In genomic region chr16:72027404-72028215, GRCm38 (mm10) we compare ENCODE assay signal across 8 mouse cellular contexts.
DNase-seq lines count a peak whose midpoint lies in the region; ATAC-seq and TF ChIP-seq lines count a peak whose summit lies in the region.

No protein-coding gene starts in this region.

- H3K4me3 ChIP-seq in embryonic facial prominence, embryonic 15.5 days (replicated peaks), result peak overlapping the region; percentile 46
- peak overlapping the region; percentile 33 for H3K4me3 ChIP-seq in intestine, embryonic 15.5 days (replicated peaks)
- H3K4me3 ChIP-seq in midbrain, postnatal 0 days (ENCODE audit: low read depth, low read length), result peak overlapping the region; percentile 69

- H3K4me2 ChIP-seq in embryonic facial prominence, embryonic 15.5 days (replicated peaks), result peak overlapping the region; percentile 79
- H3K4me2 ChIP-seq in intestine, embryonic 15.5 days (replicated peaks), result peak overlapping the region; percentile 74
- peak overlapping the region; percentile 72 for H3K4me2 ChIP-seq in midbrain, postnatal 0 days (ENCODE audit: low read depth, low read length, poor library complexity, severe bottlenecking)

- H3K27me3 ChIP-seq in embryonic facial prominence, embryonic 15.5 days, result peaks cover 9% of the 10 kb centered on the region
- H3K27me3 ChIP-seq in intestine, embryonic 15.5 days (replicated peaks), result peaks cover 15% of the 10 kb centered on the region; the same call in 1 of the 2 replicates
- no peaks in the 10 kb centered on the region for H3K27me3 ChIP-seq in midbrain, postnatal 0 days (ENCODE audit: insufficient read depth, low read length)

- TF ChIP-seq CTCF in midbrain, postnatal 0 days (IDR thresholded peaks at IDR 0.05), result peak; percentile 44

- H3K9ac ChIP-seq in embryonic facial prominence, embryonic 15.5 days, result peak overlapping the region; percentile 19; the same call in 1 of the 2 replicates
- H3K9ac ChIP-seq in intestine, embryonic 15.5 days, result no peak overlapping the region; the same call in 1 of the 2 replicates
- H3K9ac ChIP-seq in midbrain, postnatal 0 days (replicated peaks; ENCODE audit: low read length, poor library complexity, severe bottlenecking), result peak overlapping the region; percentile 84

- no peak for ATAC-seq in embryonic facial prominence, embryonic 15.5 days (ENCODE audit: insufficient number of reproducible peaks, low FRiP score, low TSS enrichment, low read depth)
- ATAC-seq in intestine, embryonic 15.5 days, result no peak
- peak; percentile 77 for ATAC-seq in midbrain, postnatal 0 days (ENCODE audit: low FRiP score)

- peaks cover 13% of the 10 kb centered on the region for H3K4me1 ChIP-seq in embryonic facial prominence, embryonic 15.5 days
- 0 out of 2 replicates have a peak, but pooled peaks cover 5% of the 10 kb centered on the region for H3K4me1 ChIP-seq in intestine, embryonic 15.5 days (replicated peaks)
- no peaks in the 10 kb centered on the region for H3K4me1 ChIP-seq in midbrain, postnatal 0 days (ENCODE audit: insufficient read depth, low read length)

- no peaks in the 10 kb centered on the region for H3K9me3 ChIP-seq in embryonic facial prominence, embryonic 15.5 days (replicated peaks)
- no peaks in the 10 kb centered on the region for H3K9me3 ChIP-seq in intestine, embryonic 15.5 days
- H3K9me3 ChIP-seq in midbrain, postnatal 0 days (ENCODE audit: low read length), result no peaks in the 10 kb centered on the region

- H3K36me3 ChIP-seq in embryonic facial prominence, embryonic 15.5 days, result no peaks in the 10 kb centered on the region
- no peaks in the 10 kb centered on the region for H3K36me3 ChIP-seq in intestine, embryonic 15.5 days
- no peaks in the 10 kb centered on the region for H3K36me3 ChIP-seq in midbrain, postnatal 0 days (ENCODE audit: insufficient read depth, low read length)

- 2% methylated on average over 27 of the region's 27 CpGs for WGBS in embryonic facial prominence, embryonic 15.5 days
- WGBS in intestine, embryonic 15.5 days, result 3% methylated on average over 27 of the region's 27 CpGs
- 2% methylated on average over 27 of the region's 27 CpGs for WGBS in midbrain, postnatal 0 days

- DNase-seq in layer of hippocampus, adult 11-12 months (ENCODE audit: low spot score), result peak; percentile 19
- DNase-seq in layer of hippocampus, adult 9-11 months, result no peak
- DNase-seq in midbrain, postnatal 0 days (ENCODE audit: low spot score), result peak; percentile 78
- DNase-seq in spleen, postnatal 10 days (ENCODE audit: low spot score in 2 of 2), result no peak
- no peak for DNase-seq in gastrocnemius, postnatal 25 days
- DNase-seq in urinary bladder, postnatal 25 days (ENCODE audit: low spot score), result no peak

- no peak overlapping the region for H3K27ac ChIP-seq in embryonic facial prominence, embryonic 15.5 days (replicated peaks)
- no peak overlapping the region for H3K27ac ChIP-seq in intestine, embryonic 15.5 days
- H3K27ac ChIP-seq in midbrain, postnatal 0 days (ENCODE audit: low read depth, low read length), result peak overlapping the region; percentile 86

Comparison
In these comparisons a context has a peak if more than half of its experiments do, and no peak if none do; other contexts are left out.
1. DNase-seq: peak in layer of hippocampus, adult 11-12 months (single experiment) and midbrain, postnatal 0 days (single experiment); none in layer of hippocampus, adult 9-11 months (single experiment), spleen, postnatal 10 days (0 of 2), gastrocnemius, postnatal 25 days (single experiment) and urinary bladder, postnatal 25 days (single experiment).
2. Peak in every context shown above with its lines, with median percentiles within 50 percentile points of each other: H3K4me2 ChIP-seq and H3K4me3 ChIP-seq.